Mouse (Mus musculus) thymus, postnatal 36 days (tissue): ENCODE data around the gene Clasp2.
"Not testable (repeated sequence)": the region's sequence is repeated elsewhere in the genome, so short reads cannot be mapped to it uniquely, and the experiment has no call there.

Experiments used
- DNase-seq, 2 experiments: peaks; one replicate each; pipeline ENCODE4 v3.0.0; 2022; ENCODE audit warnings: mixed read lengths in 2 of 2

Clasp2 gene

DNA sequence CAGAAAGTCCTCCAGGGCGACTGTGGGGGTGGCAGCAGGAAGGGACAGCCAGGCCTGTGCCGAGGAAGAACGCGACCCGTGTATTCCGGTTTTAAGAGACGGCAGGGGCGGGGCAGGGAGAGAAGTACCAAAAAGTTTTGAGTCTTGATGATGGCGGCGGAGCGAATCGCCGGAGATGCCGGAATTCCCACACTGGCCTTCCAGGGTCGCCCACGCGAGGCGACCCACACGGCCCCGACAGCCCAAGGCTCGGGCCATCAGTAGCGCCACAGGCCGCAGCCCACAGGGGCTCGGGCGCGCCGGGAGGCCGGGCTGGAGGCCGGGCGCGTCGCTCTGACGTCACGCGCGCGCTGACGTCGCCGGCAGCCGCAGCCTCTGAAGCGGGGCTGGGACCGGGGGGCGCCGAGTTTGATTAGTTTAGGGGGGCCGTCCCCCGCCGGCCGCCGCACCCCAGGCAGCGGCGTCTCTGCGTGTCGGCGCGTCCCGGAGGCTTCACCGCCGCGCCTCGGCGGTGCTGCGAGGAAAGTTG, at the start of gene Clasp2:
Gene Clasp2 (plus strand): TSS at position 366 of the 529 bp plus-strand sequence.
- DNase-seq, result peak; percentile 80 to 83

DNA sequence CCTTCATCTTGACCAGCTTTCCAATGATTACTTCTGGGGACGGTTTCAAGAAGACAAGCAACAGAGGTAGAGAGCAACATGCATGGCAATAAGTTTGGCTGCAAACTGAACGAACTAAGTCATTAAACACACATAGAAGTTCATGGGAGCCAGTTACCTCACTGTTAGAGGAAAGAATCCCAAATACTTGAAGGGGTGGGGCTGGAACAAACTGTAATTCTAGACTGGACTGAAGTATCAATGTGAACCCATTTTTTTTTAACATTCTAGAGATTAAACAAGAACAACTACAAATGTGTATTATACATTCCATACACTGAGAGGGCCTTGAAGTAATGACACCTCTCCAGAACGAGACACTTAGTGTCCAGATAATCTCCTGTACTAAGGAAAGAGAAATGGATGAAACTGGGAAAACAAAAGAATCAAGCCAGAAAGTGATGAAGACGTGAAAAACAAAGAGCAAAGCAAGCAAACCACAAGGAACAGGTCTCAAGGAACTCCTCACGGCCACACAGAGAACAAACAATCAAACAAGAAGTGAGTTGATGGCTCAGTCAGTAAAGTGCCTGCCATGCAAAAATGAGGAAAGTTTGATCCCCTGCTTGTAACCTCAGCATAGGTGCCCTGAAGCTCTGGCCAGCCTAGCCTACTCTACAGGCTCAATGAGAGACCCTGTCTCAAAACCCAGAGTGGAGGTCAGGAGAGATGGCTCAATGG, 39.7 kb upstream of the Clasp2 start:
- DNase-seq, result no peak

- DNase-seq, result no peak
These were observed 35.2 kb upstream of the Clasp2 start for GRCm38 (mm10) chr9:113706108-113706507.

GRCm38 (mm10) chr9:113706841-113707240, 34.4 kb upstream of the Clasp2 start:
- DNase-seq, result no peak

DNA sequence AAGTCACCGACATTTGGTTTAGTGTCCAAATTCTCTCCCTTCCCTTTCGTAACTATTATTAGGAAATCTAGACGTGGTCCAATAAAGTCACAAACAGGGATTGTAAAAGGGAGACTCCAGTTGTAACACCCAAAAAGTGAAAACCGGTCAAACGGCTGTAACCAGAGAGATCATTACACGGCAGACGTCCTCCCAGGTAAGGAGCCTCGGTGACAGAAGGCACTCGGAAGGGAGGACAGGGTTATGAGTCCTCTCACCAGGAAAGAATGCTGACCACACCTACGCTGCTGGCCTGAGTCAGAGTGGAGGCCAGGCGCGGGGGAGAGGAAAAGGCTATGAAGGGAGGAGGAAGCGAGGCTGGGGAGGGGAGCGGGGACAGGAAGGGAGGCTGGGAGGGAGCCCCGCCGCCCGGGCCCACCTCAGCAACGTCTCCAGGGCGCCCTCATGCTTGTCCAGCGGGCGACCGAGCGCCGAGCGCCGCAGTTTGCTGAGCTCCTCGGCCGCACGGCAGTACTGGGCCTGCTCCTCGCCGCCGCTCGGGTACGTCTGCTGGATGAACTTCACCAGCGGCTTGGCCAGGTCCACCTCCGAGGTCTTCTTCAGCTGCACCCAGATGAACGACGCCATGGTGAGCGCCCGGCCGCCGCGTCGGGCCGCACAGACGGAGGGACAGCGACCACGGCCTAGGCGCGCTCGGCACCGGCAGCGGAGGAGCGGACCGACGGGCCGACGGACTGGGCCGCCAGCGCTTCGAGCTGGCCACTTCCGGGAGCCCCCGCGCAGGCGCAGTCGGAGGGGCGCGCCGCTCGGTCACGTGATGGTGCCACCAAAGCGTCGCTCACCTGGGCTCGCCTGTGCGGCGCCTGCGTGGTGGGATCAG, 33.6 kb upstream of the Clasp2 start, which contains the start of gene Pdcd6ip:
Gene Pdcd6ip (minus strand): TSS at position 779 of the 880 bp plus-strand sequence.
- DNase-seq, result peak; percentile 92 to 93

GRCm38 (mm10) chr9:113708361-113709280, 32.7 kb upstream of the Clasp2 start:
- DNase-seq, result no peak

DNA sequence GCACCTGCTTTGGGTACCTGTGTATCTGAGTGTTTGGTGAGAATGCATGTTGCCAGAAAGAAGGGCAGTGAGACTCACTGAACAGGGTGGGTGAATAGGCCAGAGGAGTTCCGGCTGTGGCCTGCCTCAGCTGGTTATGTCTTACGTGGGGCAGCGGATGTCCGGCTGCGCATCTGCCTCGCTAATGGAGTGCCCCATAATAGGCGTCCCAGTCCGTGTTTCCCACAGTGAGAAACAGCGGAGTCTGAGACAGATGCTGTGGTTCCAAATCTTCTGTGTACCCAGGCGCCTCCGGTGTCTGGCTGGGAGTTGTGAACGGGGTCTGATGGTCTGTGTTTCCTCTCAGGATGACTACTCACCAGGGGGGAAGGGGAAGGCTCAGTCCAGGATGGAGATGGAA, 30.4 kb upstream of the Clasp2 start:
- DNase-seq, result no peak

DNA sequence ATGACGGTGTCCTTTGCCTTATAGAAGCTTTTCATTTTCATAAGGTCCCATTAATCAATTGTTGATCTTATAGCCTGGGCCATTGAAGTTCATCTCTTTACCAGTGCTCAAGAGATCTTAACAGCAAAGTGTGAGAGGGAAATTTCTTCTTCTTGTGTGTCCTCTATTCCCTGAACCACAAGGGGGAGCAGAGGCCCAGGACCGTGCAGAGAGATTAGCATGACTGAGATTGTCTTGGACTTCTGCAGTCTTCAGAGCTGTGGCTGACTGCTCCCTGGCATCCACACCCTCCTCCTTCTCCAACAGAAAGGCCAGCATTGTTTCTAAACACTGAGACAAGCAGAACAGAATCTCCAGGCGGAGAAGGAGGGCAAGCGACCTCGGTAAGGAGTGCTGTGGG, 22.2 kb upstream of the Clasp2 start:
- no peak for DNase-seq

DNA sequence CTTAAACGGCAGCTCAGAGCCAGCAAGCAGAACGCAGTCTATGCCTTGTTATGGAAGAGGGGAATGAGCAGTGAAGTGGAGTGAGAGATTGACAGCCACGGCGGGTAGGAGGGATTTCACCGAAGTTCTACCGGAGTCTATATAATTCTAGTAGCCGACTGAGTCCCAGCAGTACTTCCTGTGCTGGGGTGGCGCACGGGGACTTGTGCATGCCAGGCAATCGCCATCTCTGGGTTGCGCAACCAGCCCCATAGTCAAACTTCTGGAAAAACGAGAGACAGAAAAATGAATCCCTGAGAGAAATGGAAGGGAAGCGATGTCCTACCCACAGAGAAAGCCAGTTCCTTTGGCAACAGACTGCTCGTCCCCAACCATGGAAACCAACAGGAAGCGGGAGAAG, 16.6 kb upstream of the Clasp2 start:
- no peak for DNase-seq

GRCm38 (mm10) chr9:113725609-113726008, 15.7 kb upstream of the Clasp2 start:
- DNase-seq, result not testable (repeated sequence)

GRCm38 (mm10) chr9:113726131-113726530, 15.1 kb upstream of the Clasp2 start:
- no peak for DNase-seq

GRCm38 (mm10) chr9:113726991-113727680, 14.1 kb upstream of the Clasp2 start:
- no peak for DNase-seq

DNA sequence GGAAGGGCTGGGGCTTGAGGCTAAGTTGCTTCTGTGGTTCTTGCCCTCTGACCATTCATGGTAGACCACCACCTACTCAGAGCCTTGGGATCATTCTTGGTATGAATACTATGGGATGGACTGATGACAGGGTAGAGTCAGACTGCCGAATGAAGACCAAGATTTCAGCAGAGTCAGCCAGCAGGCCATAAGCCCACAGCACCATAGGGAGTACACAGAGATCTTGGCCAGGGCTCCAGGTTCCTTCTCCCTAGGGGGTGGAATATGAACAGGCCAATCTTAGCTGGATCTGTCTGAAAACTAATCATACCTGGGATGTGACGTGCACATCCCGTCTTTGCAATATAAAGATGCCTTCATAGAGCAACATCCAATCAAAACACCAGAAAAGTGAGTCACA, 9.7 kb upstream of the Clasp2 start:
- no peak for DNase-seq

GRCm38 (mm10) chr9:113735920-113736319, 5.4 kb upstream of the Clasp2 start:
- no peak for DNase-seq

DNA sequence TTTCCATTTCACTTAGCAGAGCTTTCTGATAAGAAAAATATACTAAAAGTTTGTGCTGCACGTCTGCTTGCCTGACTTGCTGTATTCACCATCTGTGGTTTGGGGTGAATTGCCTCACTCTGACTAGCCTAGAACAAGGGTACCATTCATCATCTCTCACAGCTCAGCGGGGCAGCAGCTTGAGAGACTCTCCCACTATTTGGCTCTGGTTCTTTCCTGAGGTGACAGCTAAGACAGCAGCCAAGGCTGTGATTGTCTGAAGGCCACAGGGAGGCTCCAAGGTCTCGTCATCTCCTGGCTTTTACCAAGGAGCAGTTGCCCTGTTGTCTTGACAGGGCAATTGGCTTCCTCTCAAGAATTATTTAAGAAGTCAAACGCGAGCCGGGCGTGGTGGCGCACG, 3.3 kb upstream of the Clasp2 start:
- DNase-seq, result no peak

DNA sequence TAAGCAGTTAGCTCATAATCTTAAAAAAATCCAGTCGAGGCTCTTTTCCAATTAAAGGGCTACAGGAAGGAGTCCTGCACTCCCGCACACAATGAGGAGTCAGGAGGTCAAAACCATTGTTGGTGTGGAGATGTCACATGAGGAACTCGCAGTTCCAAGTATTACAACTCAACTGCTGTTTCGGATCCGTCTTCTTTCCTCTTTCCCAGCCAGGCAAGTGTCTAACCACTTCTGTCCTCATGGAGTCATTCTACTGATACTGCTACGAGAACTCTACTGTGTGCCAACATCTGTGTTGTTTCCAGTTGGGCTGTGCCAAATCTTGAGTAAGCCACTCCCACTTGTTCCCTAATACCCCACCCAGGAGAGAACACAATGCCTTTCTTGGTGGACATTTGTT, 2.3 kb upstream of the Clasp2 start:
- DNase-seq, result no peak

DNA sequence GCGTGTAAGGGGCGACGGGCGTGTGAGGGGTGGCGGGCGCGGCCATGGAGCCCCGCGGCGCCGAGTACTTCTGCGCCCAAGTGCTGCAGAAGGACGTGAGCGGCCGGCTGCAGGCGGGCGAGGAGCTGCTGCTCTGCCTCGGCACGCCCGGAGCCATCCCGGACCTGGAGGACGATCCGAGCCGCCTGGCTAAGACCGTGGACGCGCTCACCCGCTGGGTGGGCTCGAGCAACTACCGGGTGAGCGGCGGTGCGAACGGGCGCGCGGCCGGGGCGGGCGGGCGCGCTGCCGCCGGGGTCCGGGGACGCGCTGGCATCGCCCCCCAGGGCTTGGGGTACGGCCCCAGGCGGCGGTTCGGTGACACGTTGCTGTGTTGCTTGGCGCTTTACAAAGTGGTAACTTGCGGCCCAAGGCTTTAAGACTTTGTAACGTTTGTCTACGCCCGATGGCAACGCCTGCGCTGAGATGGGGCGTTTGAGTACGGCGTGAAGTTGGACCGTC, 414 bp downstream of the Clasp2 start:
- DNase-seq, result peak; percentile 58 to 68

DNA sequence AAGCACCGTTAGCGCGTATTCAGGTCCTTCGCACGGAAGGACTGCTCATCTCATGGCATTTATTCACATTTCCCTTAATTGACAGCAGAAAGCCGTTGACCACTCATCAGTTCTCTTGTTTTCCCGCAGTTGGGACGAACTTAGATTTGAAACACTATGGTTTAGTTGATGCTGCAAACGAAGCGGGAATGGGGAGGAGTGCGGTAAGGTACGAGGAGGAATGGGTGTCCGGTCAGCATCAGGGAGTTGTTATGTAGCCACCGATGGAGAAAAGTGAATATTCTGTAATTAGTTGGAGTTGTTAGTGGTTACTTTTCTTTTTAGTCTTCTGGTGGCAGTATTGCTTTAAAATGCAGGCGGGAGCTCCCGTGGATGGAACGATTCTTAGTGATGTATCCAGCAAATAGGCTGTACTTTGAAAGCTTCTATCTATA, 1.1 kb downstream of the Clasp2 start:
- no peak for DNase-seq

GRCm38 (mm10) chr9:113743291-113743690, 2.0 kb downstream of the Clasp2 start:
- no peak for DNase-seq

DNA sequence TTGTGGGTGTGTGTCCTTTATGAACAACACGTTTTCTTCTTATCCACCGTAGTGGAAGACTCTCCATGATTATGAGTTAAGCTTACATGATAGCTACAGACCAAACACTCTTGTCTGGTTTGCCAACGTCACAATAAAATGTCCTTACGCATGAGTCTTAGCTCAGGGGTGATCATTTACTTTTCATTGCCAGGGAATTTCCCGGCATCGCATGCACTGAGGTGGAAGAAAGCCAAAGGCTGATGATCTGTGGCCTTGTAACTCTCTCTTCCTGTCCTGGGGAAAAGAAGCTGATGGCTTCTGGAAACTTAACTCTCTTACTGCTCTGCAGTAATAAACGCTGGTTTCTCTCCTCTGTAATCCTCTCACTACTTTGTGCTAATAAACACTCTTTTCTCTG, 8.1 kb downstream of the Clasp2 start:
- DNase-seq, result no peak

DNA sequence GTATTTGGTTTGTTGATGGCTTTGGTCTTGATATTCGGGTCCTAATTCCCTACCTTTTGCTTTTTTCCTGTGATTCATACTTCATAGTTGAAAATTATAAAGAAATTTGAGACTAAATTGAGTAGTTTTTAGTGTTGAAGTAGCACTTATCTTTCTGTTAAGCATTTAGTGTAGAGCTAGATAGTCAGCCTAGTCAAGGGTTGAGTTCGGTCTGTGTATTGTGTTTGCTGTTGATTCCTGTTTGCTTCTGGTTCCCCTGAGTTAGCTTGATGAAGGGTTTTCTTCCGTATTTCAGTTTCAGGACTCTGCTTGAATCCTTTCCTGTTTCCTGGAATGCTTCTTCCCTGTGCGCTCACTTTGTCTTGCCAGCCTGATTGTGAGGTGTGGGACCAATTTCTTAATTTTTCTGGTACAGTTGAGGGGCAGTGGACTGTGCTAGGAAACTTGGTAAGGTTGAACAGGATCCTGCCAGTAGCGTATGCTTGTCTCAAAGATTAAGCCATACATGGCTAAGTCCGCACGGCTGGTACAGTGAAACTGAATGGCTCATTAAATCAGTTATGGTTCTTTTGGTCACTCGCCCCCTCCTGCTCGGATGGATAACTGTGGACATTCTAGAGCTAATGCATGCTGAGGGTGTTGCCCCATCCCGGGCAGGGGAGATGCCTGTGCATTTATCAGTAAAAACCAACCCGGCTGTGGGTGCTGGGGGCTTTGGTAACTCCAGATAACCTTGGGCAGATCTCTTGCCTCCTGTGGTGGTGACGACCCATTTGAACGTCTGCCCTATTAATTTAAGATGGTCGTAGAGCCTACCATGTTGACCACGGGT, 14.8 kb downstream of the Clasp2 start:
- no peak for DNase-seq
